Mouse (Mus musculus): ENCODE measurements around the gene Fpgs. TPM values are rescaled to one million over a fixed set of nuclear protein-coding genes. Genes with fewer than 3 reads are reported as not detected.

Gene Fpgs
- total and polyA plus RNA-seq, 2 experiments from 2014 or later, result 22.0 to 31.5 TPM

- no peaks in the 10 kb centered on the region for H3K4me1 ChIP-seq (ENCODE audit: insufficient read depth)
- no peak overlapping the region for H3K4me3 ChIP-seq (ENCODE audit: low read depth, low read length)
- no peak overlapping the region for H3K27ac ChIP-seq (ENCODE audit: low read depth, low read length)
- H3K27me3 ChIP-seq (ENCODE audit: insufficient read depth, low read length), result no peaks in the 10 kb centered on the region
- no peak for DNase-seq
- no peak for TF ChIP-seq CTCF (IDR thresholded peaks at IDR 0.05; ENCODE audit: low read depth)
- WGBS, result 87% methylated on average over 2 of the region's 2 CpGs
- no peaks in the 10 kb centered on the region for H3K9me3 ChIP-seq (ENCODE audit: low read length)
- H3K9ac ChIP-seq, result no peak overlapping the region
- H3K4me2 ChIP-seq (ENCODE audit: low read depth), result no peak overlapping the region
- no peak for ATAC-seq
- H3K36me3 ChIP-seq (ENCODE audit: insufficient read depth), result no peaks in the 10 kb centered on the region
These were observed 45.1 kb downstream of the Fpgs start for GRCm38 (mm10) chr2:32658873-32659272.

- no peaks in the 10 kb centered on the region for H3K36me3 ChIP-seq (ENCODE audit: insufficient read depth)
- H3K4me3 ChIP-seq (ENCODE audit: low read depth, low read length), result no peak overlapping the region
- H3K4me1 ChIP-seq (ENCODE audit: insufficient read depth), result no peaks in the 10 kb centered on the region
- H3K4me2 ChIP-seq (ENCODE audit: low read depth), result no peak overlapping the region
- ATAC-seq (no peak), DNase-seq (no peak)
- 78% methylated on average over 12 of the region's 12 CpGs for WGBS
- H3K9me3 ChIP-seq (ENCODE audit: low read length), result no peaks in the 10 kb centered on the region
- no peak for TF ChIP-seq CTCF (IDR thresholded peaks at IDR 0.05; ENCODE audit: low read depth)
- no peaks in the 10 kb centered on the region for H3K27me3 ChIP-seq (ENCODE audit: insufficient read depth, low read length)
- H3K9ac ChIP-seq, result no peak overlapping the region
- 0 out of 2 replicates have a peak overlapping the region, but pooled peaks have one; percentile 9 for H3K27ac ChIP-seq (ENCODE audit: low read depth, low read length)
These were observed 48.1 kb downstream of the Fpgs start for GRCm38 (mm10) chr2:32655826-32656225.

GRCm38 (mm10) chr2:32655394-32655744, 48.6 kb downstream of the Fpgs start:
- no peaks in the 10 kb centered on the region for H3K9me3 ChIP-seq (ENCODE audit: low read length)
- DNase-seq (no peak), ATAC-seq (no peak)
- H3K36me3 ChIP-seq (ENCODE audit: insufficient read depth), result no peaks in the 10 kb centered on the region
- TF ChIP-seq CTCF (IDR thresholded peaks at IDR 0.05; ENCODE audit: low read depth), result no peak
- H3K9ac ChIP-seq, result no peak overlapping the region
- 89% methylated on average over 3 of the region's 3 CpGs for WGBS
- H3K4me1 ChIP-seq (ENCODE audit: insufficient read depth), result no peaks in the 10 kb centered on the region
- no peak overlapping the region for H3K4me3 ChIP-seq (ENCODE audit: low read depth, low read length)
- 0 out of 2 replicates have a peak overlapping the region, but pooled peaks have one; percentile 9 for H3K27ac ChIP-seq (ENCODE audit: low read depth, low read length)
- no peaks in the 10 kb centered on the region for H3K27me3 ChIP-seq (ENCODE audit: insufficient read depth, low read length)
- H3K4me2 ChIP-seq (ENCODE audit: low read depth), result no peak overlapping the region

- Histone ChIP-seq H3K36me3 (ENCODE audit: insufficient read depth) (no peaks in the 10 kb centered on the region), H3K27me3 (ENCODE audit: insufficient read depth, low read length) (no peaks in the 10 kb centered on the region), H3K9ac (no peak overlapping the region), H3K9me3 (ENCODE audit: low read length) (no peaks in the 10 kb centered on the region), H3K27ac (ENCODE audit: low read depth, low read length) (no peak overlapping the region; the same call in 1 of the 2 replicates), H3K4me1 (ENCODE audit: insufficient read depth) (no peaks in the 10 kb centered on the region), H3K4me3 (ENCODE audit: low read depth, low read length) (no peak overlapping the region), H3K4me2 (ENCODE audit: low read depth) (no peak overlapping the region)
- no peak for TF ChIP-seq CTCF (IDR thresholded peaks at IDR 0.05; ENCODE audit: low read depth)
- no peak for DNase-seq
- ATAC-seq, result no peak
- 84% methylated on average over 14 of the region's 14 CpGs for WGBS
These were observed 49.1 kb downstream of the Fpgs start for GRCm38 (mm10) chr2:32654743-32655393.

- DNase-seq, result no peak
- Histone ChIP-seq H3K4me1 (ENCODE audit: insufficient read depth) (no peaks in the 10 kb centered on the region), H3K9me3 (ENCODE audit: low read length) (no peaks in the 10 kb centered on the region), H3K4me2 (ENCODE audit: low read depth) (no peak overlapping the region), H3K27me3 (ENCODE audit: insufficient read depth, low read length) (no peaks in the 10 kb centered on the region), H3K27ac (ENCODE audit: low read depth, low read length) (no peak overlapping the region), H3K4me3 (ENCODE audit: low read depth, low read length) (no peak overlapping the region), H3K9ac (no peak overlapping the region), H3K36me3 (ENCODE audit: insufficient read depth) (no peaks in the 10 kb centered on the region)
- 54% methylated on average over 7 of the region's 7 CpGs for WGBS
- no peak for ATAC-seq
- TF ChIP-seq CTCF (IDR thresholded peaks at IDR 0.05; ENCODE audit: low read depth), result no peak
These were observed 50.2 kb downstream of the Fpgs start for GRCm38 (mm10) chr2:32653764-32654163.

GRCm38 (mm10) chr2:32647366-32647765, 56.6 kb downstream of the Fpgs start:
- Histone ChIP-seq H3K9ac (no peak overlapping the region), H3K4me3 (ENCODE audit: low read depth, low read length) (0 out of 2 replicates have a peak overlapping the region, but pooled peaks have one; percentile 1), H3K36me3 (ENCODE audit: insufficient read depth) (no peaks in the 10 kb centered on the region), H3K4me1 (ENCODE audit: insufficient read depth) (no peaks in the 10 kb centered on the region), H3K27ac (ENCODE audit: low read depth, low read length) (no peak overlapping the region), H3K27me3 (ENCODE audit: insufficient read depth, low read length) (no peaks in the 10 kb centered on the region), H3K9me3 (ENCODE audit: low read length) (no peaks in the 10 kb centered on the region), H3K4me2 (ENCODE audit: low read depth) (no peak overlapping the region)
- DNase-seq (no peak), ATAC-seq (no peak)
- 85% methylated on average over 7 of the region's 7 CpGs for WGBS
- TF ChIP-seq CTCF (IDR thresholded peaks at IDR 0.05; ENCODE audit: low read depth), result no peak

- Histone ChIP-seq H3K4me2 (ENCODE audit: low read depth) (no peak within 1 kb of the TSS), H3K9ac (0 out of 2 replicates have a peak within 1 kb of the TSS, but pooled peaks have one; percentile 6), H3K27ac (ENCODE audit: low read depth, low read length) (no peak within 1 kb of the TSS), H3K9me3 (ENCODE audit: low read length) (no peaks in the 10 kb centered on the region), H3K27me3 (ENCODE audit: insufficient read depth, low read length) (no peaks in the 10 kb centered on the region), H3K36me3 (ENCODE audit: insufficient read depth) (no peaks in the 10 kb centered on the region), H3K4me1 (ENCODE audit: insufficient read depth) (no peaks in the 10 kb centered on the region), H3K4me3 (ENCODE audit: low read depth, low read length) (0 out of 2 replicates have a peak within 1 kb of the TSS, but pooled peaks have one; percentile 1)
- no peak for TF ChIP-seq CTCF (IDR thresholded peaks at IDR 0.05; ENCODE audit: low read depth)
- 69% methylated on average over 31 of the region's 31 CpGs for WGBS
- ATAC-seq (no peak), DNase-seq (no peak)
These were observed 57.4 kb downstream of the Fpgs start, which contains the start of gene Eng for GRCm38 (mm10) chr2:32646379-32647056. Gene Eng (plus strand): TSS chr2:32646595.

Measured in forebrain, postnatal 0 days (tissue).